Mouse (Mus musculus) bone marrow, adult 2 months (tissue): ENCODE results near the gene Tent4a.

Source experiments
- CTCF ChIP-seq: fragments of 200-500 bp; IDR thresholded peaks from 2 replicates; pipeline ENCODE4 v1.5.1; 2011; ENCODE audit warnings: low read length, control low read depth; ENCODE audit not compliant: control insufficient read depth, insufficient read depth
- POLR2A ChIP-seq: fragments of 200-500 bp; IDR thresholded peaks from 2 replicates; pipeline ENCODE4 v1.6.1; 2011; ENCODE audit warnings: low read depth, mild to moderate bottlenecking, control low read depth, low read length, borderline replicate concordance; ENCODE audit not compliant: control insufficient read depth

DNA sequence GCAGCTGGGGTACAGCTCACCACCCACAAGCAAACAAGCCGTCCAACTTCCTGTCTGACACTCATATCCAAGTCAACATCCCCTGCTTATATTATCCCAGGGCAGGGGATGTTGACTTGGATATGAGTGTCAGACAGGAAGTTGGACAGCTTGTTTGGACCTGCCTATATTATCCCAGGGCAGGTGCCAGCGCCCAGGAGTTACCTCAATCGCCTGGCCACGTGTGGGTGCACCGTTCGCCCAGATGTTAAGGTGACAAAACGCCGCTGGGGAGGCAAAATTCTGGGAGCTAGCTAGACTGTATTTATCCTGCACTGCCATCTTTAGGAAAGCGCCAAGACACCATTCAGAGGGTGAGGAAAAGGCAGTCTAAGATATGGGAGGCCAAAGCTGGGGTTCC is 44.6 kb downstream of the Tent4a start:
- TF ChIP-seq CTCF (no peak), POLR2A (no peak)
